Mouse (Mus musculus) stomach, postnatal 0 days (tissue): ENCODE measurements around the gene Tm6sf1. TPM values are rescaled to one million over a fixed set of nuclear protein-coding genes. Genes with fewer than 3 reads are reported as not detected.

Experiments used
- ATAC-seq: fragments of 200-750 bp; cut with Nextera tagmentation; 2 replicates; pipeline ENCODE4 v1.8.0; 2017; ENCODE audit not compliant: low FRiP score, low TSS enrichment
- DNase-seq: peaks from one replicate; pipeline ENCODE4 v3.0.0-alpha.2; 2016; ENCODE audit warnings: low spot score
- H3K27ac ChIP-seq: fragments of 300-500 bp; sonication (generic); replicated peaks from 2 replicates; pipeline ENCODE4 v1.5.1; 2014; ENCODE audit warnings: mild to moderate bottlenecking, control low read depth
- H3K27me3 ChIP-seq: fragments of 300-500 bp; sonication (generic); 2 replicates; pipeline ENCODE4 v1.6.1; 2014; ENCODE audit warnings: low read length; ENCODE audit not compliant: control insufficient read depth, insufficient read depth
- H3K36me3 ChIP-seq: fragments of 300-500 bp; sonication (generic); 2 replicates; pipeline ENCODE4 v1.6.1; 2014; ENCODE audit warnings: low read length, mixed read lengths; ENCODE audit not compliant: control insufficient read depth, insufficient read depth
- H3K4me1 ChIP-seq: fragments of 300-500 bp; sonication (generic); replicated peaks from 2 replicates; pipeline ENCODE4 v1.6.1; 2014; ENCODE audit warnings: antibody characterized with exemption; ENCODE audit not compliant: control insufficient read depth, insufficient read depth
- H3K4me2 ChIP-seq: fragments of 300-500 bp; sonication (generic); replicated peaks from 2 replicates; pipeline ENCODE4 v1.6.1; 2014; ENCODE audit warnings: low read depth, mild to moderate bottlenecking, control low read depth, moderate library complexity
- H3K4me3 ChIP-seq: fragments of 300-500 bp; sonication (generic); 2 replicates; pipeline ENCODE4 v1.5.1; 2014; ENCODE audit warnings: low read depth, low read length, control low read depth
- H3K9ac ChIP-seq: fragments of 300-500 bp; sonication (generic); 2 replicates; pipeline ENCODE4 v1.6.1; 2014; ENCODE audit warnings: mild to moderate bottlenecking, low read length, control low read depth, mixed read lengths
- H3K9me3 ChIP-seq: fragments of 300-500 bp; sonication (generic); 2 replicates; pipeline ENCODE4 v1.6.1; 2016; ENCODE audit warnings: low read length; ENCODE audit not compliant: control insufficient read depth
- CTCF ChIP-seq: IDR thresholded peaks from 2 replicates; pipeline ENCODE4 v1.5.1; 2016; ENCODE audit warnings: antibody characterized with exemption, low read depth, mild to moderate bottlenecking, moderate library complexity
- EP300 ChIP-seq: optimal IDR thresholded peaks from 2 replicates; pipeline ENCODE3; 2016; ENCODE audit warnings: antibody characterized with exemption
- WGBS: fragments of 180-500 bp; shearing (Covaris S2); extraction: QIAGEN DNeasy Blood & Tissue Kit; methylation state at CpG from one replicate; pipeline ENCODE4 v1.1.7; 2014; 5-methylcytosine and 5-hydroxymethylcytosine counted together
- polyA plus RNA-seq: library from polyadenylated mRNA; unstranded; fragments of >200 nt; fragmentation: Nextera tagmentation; extraction: Ambion mirVana; gene quantifications from 2 replicates; pipeline ENCODE4 v1.2.1, GENCODE M21; 2015

Gene Tm6sf1
- polyA plus RNA-seq, 1 experiment from 2014 or later = 5.2 TPM

- no peaks in the 10 kb centered on the region for H3K36me3 ChIP-seq
- no peak overlapping the region for H3K4me2 ChIP-seq
- H3K27me3 ChIP-seq = no peaks in the 10 kb centered on the region
- WGBS = 81% methylated on average over 6 of the region's 6 CpGs
- TF ChIP-seq EP300 (no peak), CTCF (no peak)
- DNase-seq (peak; percentile 9), ATAC-seq (no peak)
- H3K9me3 ChIP-seq = no peaks in the 10 kb centered on the region
- no peak overlapping the region for H3K4me3 ChIP-seq
- no peak overlapping the region for H3K27ac ChIP-seq
- no peak overlapping the region for H3K9ac ChIP-seq
- H3K4me1 ChIP-seq = no peaks in the 10 kb centered on the region
Measured at GRCm38 (mm10) chr7:81841439-81841838, 17.4 kb upstream of the Tm6sf1 start.

- Histone ChIP-seq H3K9me3 (no peaks in the 10 kb centered on the region), H3K27ac (no peak overlapping the region), H3K4me2 (no peak overlapping the region), H3K4me3 (no peak overlapping the region), H3K9ac (no peak overlapping the region), H3K36me3 (no peaks in the 10 kb centered on the region), H3K27me3 (no peaks in the 10 kb centered on the region), H3K4me1 (no peaks in the 10 kb centered on the region)
- DNase-seq (peak; percentile 8), ATAC-seq (no peak)
- WGBS = 73% methylated on average over 7 of the region's 7 CpGs
- TF ChIP-seq EP300 (no peak), CTCF (no peak)
Measured at GRCm38 (mm10) chr7:81842141-81842540, 16.7 kb upstream of the Tm6sf1 start.

- ATAC-seq (no peak), DNase-seq (no peak)
- Histone ChIP-seq H3K9ac (no peak overlapping the region), H3K9me3 (no peaks in the 10 kb centered on the region), H3K27ac (no peak overlapping the region), H3K36me3 (no peaks in the 10 kb centered on the region), H3K4me1 (no peaks in the 10 kb centered on the region), H3K4me3 (no peak overlapping the region), H3K4me2 (no peak overlapping the region), H3K27me3 (no peaks in the 10 kb centered on the region)
- 72% methylated on average over 1 of the region's 1 CpGs for WGBS
- no peak for TF ChIP-seq EP300
- no peak for TF ChIP-seq CTCF
Measured at GRCm38 (mm10) chr7:81842998-81843397, 15.8 kb upstream of the Tm6sf1 start.

- no peak overlapping the region for H3K27ac ChIP-seq
- TF ChIP-seq EP300 (no peak), CTCF (no peak)
- no peaks in the 10 kb centered on the region for H3K27me3 ChIP-seq
- H3K9ac ChIP-seq = no peak overlapping the region
- WGBS = 81% methylated on average over 8 of the region's 8 CpGs
- H3K4me1 ChIP-seq = no peaks in the 10 kb centered on the region
- DNase-seq (no peak), ATAC-seq (no peak)
- H3K9me3 ChIP-seq = no peaks in the 10 kb centered on the region
- H3K4me2 ChIP-seq = no peak overlapping the region
- H3K4me3 ChIP-seq = no peak overlapping the region
- H3K36me3 ChIP-seq = no peaks in the 10 kb centered on the region
Measured at GRCm38 (mm10) chr7:81843903-81844302, 14.9 kb upstream of the Tm6sf1 start.

- Histone ChIP-seq H3K9ac (no peak overlapping the region), H3K36me3 (no peaks in the 10 kb centered on the region), H3K27me3 (no peaks in the 10 kb centered on the region), H3K4me3 (no peak overlapping the region), H3K4me1 (no peaks in the 10 kb centered on the region), H3K9me3 (no peaks in the 10 kb centered on the region), H3K27ac (no peak overlapping the region), H3K4me2 (no peak overlapping the region)
- WGBS = 76% methylated on average over 11 of the region's 11 CpGs
- DNase-seq (no peak), ATAC-seq (no peak)
- TF ChIP-seq CTCF = no peak
- no peak for TF ChIP-seq EP300
Measured at GRCm38 (mm10) chr7:81844801-81845200, 14.0 kb upstream of the Tm6sf1 start.

- H3K9ac ChIP-seq = no peak overlapping the region
- no peaks in the 10 kb centered on the region for H3K27me3 ChIP-seq
- TF ChIP-seq CTCF (no peak), EP300 (no peak)
- H3K4me1 ChIP-seq = no peaks in the 10 kb centered on the region
- H3K27ac ChIP-seq = no peak overlapping the region
- H3K36me3 ChIP-seq = no peaks in the 10 kb centered on the region
- 77% methylated on average over 3 of the region's 3 CpGs for WGBS
- H3K4me2 ChIP-seq = no peak overlapping the region
- no peak overlapping the region for H3K4me3 ChIP-seq
- ATAC-seq (no peak), DNase-seq (peak; percentile 8)
- H3K9me3 ChIP-seq = no peaks in the 10 kb centered on the region
Measured at GRCm38 (mm10) chr7:81845313-81845712, 13.5 kb upstream of the Tm6sf1 start.
